Mouse (Mus musculus) telencephalon, adult 2 months (tissue): ENCODE results near the gene Gm45021.

Experiments
- DNase-seq: peaks from one replicate; pipeline ENCODE4 v3.0.0-alpha.2; 2011; ENCODE audit warnings: low read depth, low spot score

Gm45021 gene

DNA sequence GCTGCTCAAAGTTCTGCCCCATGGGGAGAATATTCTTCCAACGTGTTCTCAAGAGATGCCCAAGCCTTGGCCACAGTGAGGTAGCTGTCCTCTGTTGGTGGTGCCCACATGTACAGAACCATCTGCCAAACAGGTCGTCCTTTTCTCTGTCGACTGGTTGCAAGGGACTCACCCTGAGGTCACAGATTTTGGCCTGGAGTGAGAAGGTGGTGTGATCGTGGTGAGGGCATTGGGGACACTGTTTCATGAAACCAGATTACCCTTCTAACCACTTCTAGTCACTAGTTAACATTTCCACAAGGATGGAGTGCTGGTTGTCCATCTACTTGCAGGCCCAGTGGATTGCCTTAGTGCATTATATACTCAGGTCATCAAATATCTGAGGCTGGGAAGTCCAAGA lies 59.4 kb downstream of the Gm45021 start:
- no peak for DNase-seq

DNA sequence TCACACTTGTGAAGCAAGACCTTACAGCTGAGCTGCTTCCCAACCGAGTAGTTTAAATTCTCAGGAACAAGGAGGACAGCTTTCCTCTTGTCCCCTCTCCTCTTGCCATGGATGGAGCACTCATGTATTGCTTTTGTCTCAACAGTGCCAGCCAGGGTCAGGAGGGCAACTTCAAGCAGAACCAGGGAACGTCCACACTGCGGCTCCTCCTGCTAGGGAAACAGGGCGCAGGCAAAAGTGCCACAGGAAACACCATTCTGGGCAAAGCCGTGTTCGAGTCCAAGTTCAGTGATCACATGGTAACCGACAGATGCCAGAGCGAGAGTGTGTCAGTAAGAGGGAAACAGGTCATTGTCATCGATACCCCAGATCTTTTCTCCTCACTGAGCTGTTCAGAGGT lies 60.6 kb downstream of the Gm45021 start:
- DNase-seq: no peak

DNA sequence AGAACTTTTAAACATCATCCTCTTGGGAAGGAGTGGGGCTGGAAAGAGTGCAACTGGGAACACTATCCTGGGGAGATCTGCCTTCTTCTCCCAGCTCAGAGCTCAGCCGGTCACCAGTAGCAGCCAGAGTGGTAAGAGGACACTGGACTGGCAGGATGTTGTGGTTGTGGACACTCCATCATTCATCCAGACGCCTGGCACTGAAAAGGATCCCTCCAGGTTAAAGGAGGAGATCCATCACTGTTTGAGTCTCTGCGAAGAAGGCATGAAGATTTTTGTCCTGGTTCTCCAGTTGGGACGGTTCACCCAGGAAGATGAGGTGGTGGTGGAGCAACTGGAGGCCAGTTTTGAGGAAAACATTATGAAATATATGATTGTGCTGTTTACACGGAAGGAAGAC lies 69.3 kb downstream of the Gm45021 start:
- DNase-seq: no peak
